ENCODE assay signal across 8 mouse cellular contexts in the genomic region with DNA sequence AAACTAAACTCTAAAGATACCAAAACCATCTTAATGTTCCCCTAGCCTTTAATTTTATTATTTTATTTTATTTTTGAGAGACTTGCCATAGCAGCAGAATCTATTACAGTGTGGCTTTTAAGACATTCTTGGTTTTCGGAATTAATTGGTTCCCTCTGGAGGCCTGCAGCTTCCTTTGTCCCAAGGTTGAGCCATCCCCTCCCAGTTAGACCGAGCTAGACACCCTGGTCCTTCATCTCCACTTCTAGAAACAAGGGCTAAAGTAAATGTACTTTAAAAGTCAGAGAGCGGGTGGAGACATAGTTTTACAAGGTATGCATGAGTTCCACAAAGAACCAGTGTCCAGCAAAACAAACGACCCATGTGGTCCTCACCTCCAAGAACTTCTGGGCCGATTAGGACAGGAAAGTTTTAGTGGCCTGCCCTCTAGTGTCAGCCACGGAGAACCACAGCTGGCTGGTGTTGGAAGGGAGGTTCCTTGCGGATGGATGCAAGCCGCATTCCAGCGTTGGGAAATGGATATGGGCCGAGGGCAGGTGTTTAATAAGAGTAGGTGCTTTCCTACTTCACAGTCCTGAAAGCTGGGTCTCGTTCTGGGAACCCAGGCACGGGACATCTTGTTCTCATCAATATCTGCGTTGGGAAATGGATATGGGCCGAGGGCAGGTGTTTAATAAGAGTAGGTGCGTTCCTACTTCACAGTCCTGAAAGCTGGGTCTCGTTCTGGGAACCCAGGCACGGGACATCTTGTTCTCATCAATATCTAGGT.
DNase-seq lines count a peak whose midpoint lies in the region; ATAC-seq lines count a peak whose summit lies in the region.

No protein-coding gene starts in this region.

- peak; percentile 82 for DNase-seq in R1 (ENCODE audit: low read depth, low spot score)
- peak; percentile 75 for DNase-seq in cerebellum, adult 8-10 months
- DNase-seq in forelimb bud, embryonic 11.5 days (ENCODE audit: low read depth, low spot score): peak; percentile 92
- peak; percentile 52 for DNase-seq in layer of hippocampus, adult 9-11 months
- peak; percentile 68 for DNase-seq in lung, postnatal 36 days
- peak; percentile 68 to 79 for DNase-seq in right cerebral cortex, adult 2 months (ENCODE audit: low spot score in 2 of 2)
- no peak for DNase-seq in spleen, postnatal 4 days (ENCODE audit: low spot score in 2 of 2)

- no peak overlapping the region for H3K4me3 ChIP-seq in hindbrain, embryonic 13.5 days

- no peaks in the 10 kb centered on the region for H3K27me3 ChIP-seq in hindbrain, embryonic 13.5 days

- no peak overlapping the region for H3K9ac ChIP-seq in hindbrain, embryonic 13.5 days

- no peaks in the 10 kb centered on the region for H3K9me3 ChIP-seq in hindbrain, embryonic 13.5 days

- 32% methylated on average over 17 of the region's 17 CpGs for WGBS in hindbrain, embryonic 13.5 days

- H3K4me2 ChIP-seq in hindbrain, embryonic 13.5 days: no peak overlapping the region

- peaks cover 8% of the 10 kb centered on the region for H3K4me1 ChIP-seq in hindbrain, embryonic 13.5 days (replicated peaks)

- H3K27ac ChIP-seq in hindbrain, embryonic 13.5 days: no peak overlapping the region; the same call in 1 of the 2 replicates

- H3K36me3 ChIP-seq in hindbrain, embryonic 13.5 days: peaks cover 21% of the 10 kb centered on the region

- ATAC-seq in hindbrain, embryonic 13.5 days (ENCODE audit: low FRiP score): peak; percentile 66

Comparison
In these comparisons a context has a peak if more than half of its experiments do, and no peak if none do; other contexts are left out.
1. DNase-seq: peak in R1 (single experiment), cerebellum, adult 8-10 months (single experiment), forelimb bud, embryonic 11.5 days (single experiment), layer of hippocampus, adult 9-11 months (single experiment), lung, postnatal 36 days (single experiment) and right cerebral cortex, adult 2 months (2 of 2); none in spleen, postnatal 4 days (0 of 2).